16 mouse cellular contexts compared by ENCODE assay signal in the genomic region with DNA sequence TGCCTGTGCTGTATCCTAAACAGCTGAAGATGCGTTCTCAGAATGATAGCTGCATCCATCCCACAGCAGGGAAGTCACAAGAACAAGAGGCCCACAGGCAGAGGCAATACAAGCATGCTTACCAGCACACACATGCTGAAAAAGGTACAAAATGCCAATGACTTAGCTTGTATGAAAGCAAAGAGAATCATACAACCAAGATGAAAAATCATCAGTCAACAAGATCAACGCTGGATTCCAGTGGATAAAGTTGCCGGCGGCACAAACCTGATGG. TPM values are rescaled to one million over a fixed set of nuclear protein-coding genes. Genes with fewer than 3 reads are reported as not detected.
DNase-seq lines count a peak whose midpoint lies in the region; ATAC-seq and TF ChIP-seq lines count a peak whose summit lies in the region.
"Had no signal": no experiment of that assay in that cellular context is flagged by ENCODE, and none has a peak within 500 bp of the region (broad histone marks: within the 10 kb centered on the region; RNA-seq: fewer than 3 reads in every experiment).

No protein-coding gene starts in this region.

- H3K9ac ChIP-seq in hindbrain, embryonic 13.5 days: no peak overlapping the region
- H3K9ac ChIP-seq: embryonic facial prominence, embryonic 13.5 days; heart, embryonic 13.5 days; limb, embryonic 15.5 days; midbrain, embryonic 15.5 days; stomach, embryonic 15.5 days had no signal

- H3K36me3 ChIP-seq in kidney, adult 2 months (ENCODE audit: control insufficient read depth, insufficient read depth, low read length): peaks cover 7% of the 10 kb centered on the region
- no peaks in the 10 kb centered on the region for H3K36me3 ChIP-seq in hindbrain, embryonic 13.5 days
- H3K36me3 ChIP-seq: embryonic facial prominence, embryonic 13.5 days; heart, embryonic 13.5 days; limb, embryonic 15.5 days; midbrain, embryonic 15.5 days; stomach, embryonic 15.5 days had no signal

- TF ChIP-seq CTCF in kidney, adult 2 months (conservative IDR thresholded peaks at IDR 0.05; ENCODE audit: insufficient read depth, insufficient read length, low read depth, low read length): peak; percentile 23; the same call in 1 of the 2 replicates

- ATAC-seq in hindbrain, embryonic 13.5 days (ENCODE audit: low FRiP score): no peak
- ATAC-seq: CD4-positive, CD25-positive, alpha-beta regulatory T cell, adult 4 months; midbrain, embryonic 15.5 days had no signal

- no peaks in the 10 kb centered on the region for H3K9me3 ChIP-seq in hindbrain, embryonic 13.5 days
- H3K9me3 ChIP-seq: embryonic facial prominence, embryonic 13.5 days; heart, embryonic 13.5 days; limb, embryonic 15.5 days; midbrain, embryonic 15.5 days; stomach, embryonic 15.5 days had no signal

- H3K4me2 ChIP-seq in hindbrain, embryonic 13.5 days: no peak overlapping the region
- H3K4me2 ChIP-seq: embryonic facial prominence, embryonic 13.5 days; limb, embryonic 15.5 days; midbrain, embryonic 15.5 days; stomach, embryonic 15.5 days had no signal

- WGBS in kidney, adult 2 months: 54% methylated on average over 4 of the region's 4 CpGs
- WGBS in hindbrain, embryonic 13.5 days: 90% methylated on average over 4 of the region's 4 CpGs

- H3K4me1 ChIP-seq in kidney, adult 2 months (ENCODE audit: control insufficient read depth, insufficient read depth, low read length): peaks cover 33% of the 10 kb centered on the region
- peaks cover 7% of the 10 kb centered on the region; the same call in 1 of the 2 replicates for H3K4me1 ChIP-seq in brown adipose tissue, adult 24 weeks (ENCODE audit: control insufficient read depth, insufficient read depth, insufficient read length, low read length)
- peaks cover 30% of the 10 kb centered on the region for H3K4me1 ChIP-seq in hindbrain, embryonic 13.5 days (replicated peaks)

- no peaks in the 10 kb centered on the region for H3K27me3 ChIP-seq in kidney, adult 2 months (replicated peaks; ENCODE audit: control insufficient read depth, insufficient read depth, low read length)
- no peaks in the 10 kb centered on the region for H3K27me3 ChIP-seq in hindbrain, embryonic 13.5 days
- H3K27me3 ChIP-seq: embryonic facial prominence, embryonic 13.5 days; heart, embryonic 13.5 days; limb, embryonic 15.5 days; midbrain, embryonic 15.5 days; stomach, embryonic 15.5 days had no signal

- H3K27ac ChIP-seq in kidney, adult 2 months (ENCODE audit: insufficient read depth, low read depth, low read length): peak overlapping the region; percentile 87
- peak overlapping the region; percentile 28 for H3K27ac ChIP-seq in brown adipose tissue, adult 24 weeks (replicated peaks; ENCODE audit: low read depth, low read length)
- H3K27ac ChIP-seq in hindbrain, embryonic 13.5 days: no peak overlapping the region
- H3K27ac ChIP-seq: embryonic facial prominence, embryonic 13.5 days; heart, embryonic 13.5 days; limb, embryonic 15.5 days; midbrain, embryonic 15.5 days; stomach, embryonic 15.5 days had no signal

- H3K4me3 ChIP-seq in kidney, adult 2 months (ENCODE audit: insufficient read depth, low read depth, low read length): 0 out of 2 replicates have a peak overlapping the region, but pooled peaks have one; percentile 4
- peak overlapping the region; percentile 27 for H3K4me3 ChIP-seq in brown adipose tissue, adult 24 weeks (ENCODE audit: insufficient read depth, low read depth, low read length)
- no peak overlapping the region for H3K4me3 ChIP-seq in hindbrain, embryonic 13.5 days
- H3K4me3 ChIP-seq: embryonic facial prominence, embryonic 13.5 days; heart, embryonic 13.5 days; limb, embryonic 15.5 days; midbrain, embryonic 15.5 days; stomach, embryonic 15.5 days had no signal

- no peak for TF ChIP-seq POLR2A in kidney, adult 2 months (IDR thresholded peaks at IDR 0.05; ENCODE audit: low read depth, low read length)

- DNase-seq in kidney, adult 2 months: no peak
- DNase-seq in kidney, postnatal 25 days: no peak
- peak; percentile 18 for DNase-seq in urinary bladder, adult 2 months (ENCODE audit: low spot score)
- no peak for DNase-seq in urinary bladder, adult 18-20 months (ENCODE audit: low spot score in 2 of 2)
- no peak for DNase-seq in cerebellum, postnatal 36 days
- DNase-seq: adrenal gland, postnatal 25 days; cerebellum, adult 8-10 months; retina, postnatal 1 day had no signal

RNA-seq across cellular contexts. Expression of a gene that starts 36.2 kb away (rescaled TPM):
- 18.5 and 23.1 TPM in 2 replicates for polyA plus RNA-seq in kidney, adult 2 months (2012; rRNA removed)
- polyA plus RNA-seq in urinary bladder, adult 2 months (2012; rRNA removed): 20.7 and 21.6 TPM in 2 replicates
- polyA plus RNA-seq in brown adipose tissue, adult 24 weeks (2012; ENCODE audit: insufficient read depth, insufficient read length, missing spikeins): 6.6 and 7.0 TPM in 2 replicates
- polyA plus RNA-seq in hindbrain, embryonic 13.5 days (2015; fragmentation: Nextera tagmentation; extraction: Ambion mirVana): 17.5 and 19.3 TPM in 2 replicates

RNA-seq across cellular contexts. Expression of a gene that starts 38.8 kb away (rescaled TPM):
- 52.7 and 63.4 TPM in 2 replicates for polyA plus RNA-seq in kidney, adult 2 months (2012; rRNA removed)
- 19.2 and 25.1 TPM in 2 replicates for polyA plus RNA-seq in urinary bladder, adult 2 months (2012; rRNA removed)
- 2.3 and 2.4 TPM in 2 replicates for polyA plus RNA-seq in brown adipose tissue, adult 24 weeks (2012; ENCODE audit: insufficient read depth, insufficient read length, missing spikeins)
- polyA plus RNA-seq in hindbrain, embryonic 13.5 days (2015; fragmentation: Nextera tagmentation; extraction: Ambion mirVana): 2.6 and 2.8 TPM in 2 replicates

RNA-seq across cellular contexts. Expression of a gene that starts 55.1 kb away (rescaled TPM):
- polyA plus RNA-seq in kidney, adult 2 months (2012; rRNA removed): 0.52 and 0.73 TPM in 2 replicates
- polyA plus RNA-seq in urinary bladder, adult 2 months (2012; rRNA removed): 0.69 and 0.87 TPM in 2 replicates
- not detected in 2 replicates for polyA plus RNA-seq in brown adipose tissue, adult 24 weeks (2012; ENCODE audit: insufficient read depth, insufficient read length, missing spikeins)
- 15.2 and 15.9 TPM in 2 replicates for polyA plus RNA-seq in hindbrain, embryonic 13.5 days (2015; fragmentation: Nextera tagmentation; extraction: Ambion mirVana)
